Mouse (Mus musculus) heart, adult 2 months (tissue): ENCODE data around the gene Vasn.

Source experiments
- CTCF ChIP-seq: fragments of 200-600 bp; IDR thresholded peaks from 2 replicates; pipeline ENCODE4 v1.8.1; 2022; ENCODE audit warnings: antibody characterized with exemption, mild to moderate bottlenecking, moderate library complexity
- EP300 ChIP-seq: fragments of 200-500 bp; IDR thresholded peaks from 2 replicates; pipeline ENCODE4 v1.6.1; 2011; ENCODE audit warnings: low read depth, low read length, control low read depth; ENCODE audit not compliant: insufficient read depth
- POLR2A ChIP-seq: fragments of 200-500 bp; IDR thresholded peaks from 2 replicates; pipeline ENCODE4 v1.6.1; 2011; ENCODE audit warnings: mild to moderate bottlenecking, low read depth, low read length, control low read depth; ENCODE audit not compliant: insufficient read depth

DNA sequence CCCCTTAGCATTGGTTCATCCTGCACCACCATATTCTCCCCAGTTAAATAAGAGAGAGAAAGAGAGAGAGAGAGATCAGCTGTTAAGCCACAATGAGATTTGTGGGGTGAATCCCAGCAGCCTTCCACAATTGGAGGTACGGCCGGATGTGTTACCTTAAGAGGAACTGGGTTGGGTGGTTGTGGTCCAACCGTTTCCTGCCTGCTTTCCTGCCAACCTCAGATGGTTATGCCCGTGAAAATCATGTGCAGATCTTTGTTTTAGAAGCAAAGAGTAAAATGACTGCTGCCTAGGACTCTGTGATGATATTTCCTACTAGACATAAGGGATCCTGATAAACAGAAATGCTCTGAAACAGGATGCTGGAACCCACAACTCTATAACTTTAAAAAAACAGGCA lies 34.4 kb downstream of the Vasn start:
- TF ChIP-seq CTCF (no peak), POLR2A (no peak), EP300 (no peak)
